Mouse (Mus musculus) hindbrain, embryonic 15.5 days (tissue): ENCODE results near the gene Ube2g2. TPM values are rescaled to one million over a fixed set of nuclear protein-coding genes. Genes with fewer than 3 reads are reported as not detected.

Experiments used
- ATAC-seq: fragments of 200-750 bp; cut with Nextera tagmentation; 2 replicates; pipeline ENCODE4 v1.8.0; 2017; ENCODE audit warnings: low read depth, moderate number of reproducible peaks, moderate TSS enrichment; ENCODE audit not compliant: low FRiP score
- H3K27ac ChIP-seq: fragments of 300-500 bp; sonication (generic); replicated peaks from 2 replicates; pipeline ENCODE4 v1.5.1; 2015; ENCODE audit warnings: mild to moderate bottlenecking, inconsistent platforms
- H3K27me3 ChIP-seq: fragments of 300-500 bp; sonication (generic); 2 replicates; pipeline ENCODE4 v1.6.1; 2015; ENCODE audit warnings: control low read depth, inconsistent platforms
- H3K36me3 ChIP-seq: fragments of 300-500 bp; sonication (generic); 2 replicates; pipeline ENCODE4 v1.6.1; 2015; ENCODE audit warnings: control low read depth, inconsistent platforms
- H3K4me1 ChIP-seq: fragments of 300-500 bp; sonication (generic); replicated peaks from 2 replicates; pipeline ENCODE4 v1.6.1; 2015; ENCODE audit warnings: control low read depth, inconsistent platforms
- H3K4me2 ChIP-seq: fragments of 300-500 bp; sonication (generic); 2 replicates; pipeline ENCODE4 v1.6.1; 2015; ENCODE audit warnings: moderate library complexity, mild to moderate bottlenecking, inconsistent platforms
- H3K4me3 ChIP-seq: fragments of 300-500 bp; sonication (generic); 2 replicates; pipeline ENCODE4 v1.5.1; 2015; ENCODE audit warnings: mild to moderate bottlenecking, inconsistent platforms
- H3K9ac ChIP-seq: fragments of 300-500 bp; sonication (generic); 2 replicates; pipeline ENCODE4 v1.6.1; 2015; ENCODE audit warnings: inconsistent platforms
- H3K9me3 ChIP-seq: fragments of 300-500 bp; sonication (generic); 2 replicates; pipeline ENCODE4 v1.6.1; 2016; ENCODE audit warnings: control low read depth, inconsistent platforms
- WGBS: fragments of 180-500 bp; shearing (Covaris S2); methylation state at CpG from one replicate; pipeline ENCODE4 v1.1.7; 2015; 5-methylcytosine and 5-hydroxymethylcytosine counted together
- polyA plus RNA-seq: library from polyadenylated mRNA; unstranded; fragments of >200 nt; fragmentation: Nextera tagmentation; extraction: Ambion mirVana; gene quantifications from 2 replicates; pipeline ENCODE4 v1.2.1, GENCODE M21; 2015

Ube2g2 gene
- polyA plus RNA-seq, 1 experiment from 2014 or later = 90.0 TPM

DNA sequence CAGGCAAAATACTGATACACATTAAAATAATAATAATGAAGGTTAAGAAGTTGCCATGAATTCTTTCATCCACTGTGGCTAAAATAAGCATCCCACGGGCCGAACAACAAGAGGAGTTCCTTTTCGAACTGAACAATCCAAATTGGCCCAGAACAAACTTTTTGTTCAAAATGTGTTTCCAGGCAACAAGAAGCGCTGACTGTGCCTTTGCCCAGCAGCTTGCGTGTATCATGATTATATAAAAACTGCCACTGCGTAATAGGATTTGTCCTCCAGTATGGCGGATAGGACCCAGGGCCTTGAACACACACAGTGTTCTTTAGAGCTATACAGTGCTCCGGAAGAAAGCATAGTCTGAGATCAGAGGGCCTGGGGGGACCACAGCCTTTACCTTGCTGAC lies 13.5 kb upstream of the Ube2g2 start:
- H3K27ac ChIP-seq = no peak overlapping the region
- WGBS = 90% methylated on average over 8 of the region's 8 CpGs

DNA sequence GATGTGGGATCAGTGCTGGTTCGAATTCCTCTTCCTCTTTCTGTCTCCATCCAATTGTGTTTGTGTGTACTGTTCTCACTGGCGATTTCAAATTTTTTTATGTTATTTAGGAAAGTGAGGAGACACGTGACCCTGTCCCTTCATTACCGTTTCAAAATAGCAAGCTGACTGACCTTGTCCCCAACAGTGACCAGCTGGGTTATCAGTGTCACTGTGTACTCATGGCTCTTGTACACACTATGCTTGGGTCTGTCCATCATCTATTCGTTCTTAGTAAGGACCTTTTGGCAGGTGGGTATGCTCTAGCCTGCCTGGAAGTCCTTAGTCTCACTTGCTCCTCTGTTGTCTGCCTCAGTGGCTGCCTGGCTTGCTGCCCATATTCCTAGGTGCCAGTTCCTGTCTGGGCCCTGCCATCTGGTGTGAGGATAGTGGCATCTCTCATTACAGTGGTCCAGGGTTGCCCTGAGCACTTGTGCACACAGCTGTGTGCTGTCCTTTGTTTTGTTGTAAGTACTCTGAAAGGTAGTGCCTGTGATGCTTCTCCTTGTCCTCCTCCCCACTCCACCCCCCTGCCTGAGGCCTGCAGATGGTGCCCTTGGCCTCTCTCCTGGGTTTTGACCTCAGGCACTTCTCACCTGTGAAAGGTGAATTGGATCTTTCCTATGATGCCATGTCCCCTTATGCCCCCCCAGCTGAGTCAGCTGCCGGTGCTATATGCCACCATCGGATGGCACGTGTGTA lies 11.7 kb upstream of the Ube2g2 start:
- Histone ChIP-seq H3K9ac (no peak overlapping the region), H3K27me3 (no peaks in the 10 kb centered on the region), H3K9me3 (no peaks in the 10 kb centered on the region), H3K27ac (no peak overlapping the region), H3K4me1 (peaks cover 30% of the 10 kb centered on the region), H3K36me3 (peaks cover 45% of the 10 kb centered on the region), H3K4me3 (no peak overlapping the region), H3K4me2 (no peak overlapping the region)
- ATAC-seq = no peak
- WGBS = 91% methylated on average over 8 of the region's 8 CpGs

More for the DNA sequence above, 13.5 kb upstream of the Ube2g2 start:
- no peak for ATAC-seq
- Histone ChIP-seq H3K4me2 (no peak overlapping the region), H3K27me3 (no peaks in the 10 kb centered on the region), H3K4me1 (peaks cover 30% of the 10 kb centered on the region), H3K9me3 (no peaks in the 10 kb centered on the region), H3K36me3 (peaks cover 30% of the 10 kb centered on the region), H3K4me3 (no peak overlapping the region), H3K9ac (no peak overlapping the region)

DNA sequence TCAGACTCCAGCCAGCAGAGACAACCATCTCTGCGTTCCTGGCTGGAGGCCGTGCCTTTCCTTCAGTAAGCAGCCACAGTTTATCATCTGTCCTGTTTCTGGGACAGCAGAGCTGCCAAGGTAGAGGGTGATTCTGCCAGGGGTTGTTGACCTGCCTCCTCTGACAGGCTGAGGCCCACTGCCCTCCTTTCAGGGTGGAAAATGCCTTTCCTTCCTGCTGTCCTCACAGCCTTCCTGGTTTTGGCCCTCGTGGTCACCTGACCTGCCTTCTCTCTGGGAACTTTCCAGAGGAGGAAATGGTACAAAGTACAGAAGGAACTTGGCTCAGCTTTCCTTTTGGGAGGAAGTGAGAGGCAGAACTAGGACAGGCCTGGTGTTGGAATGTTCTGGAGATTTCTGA lies 8.7 kb upstream of the Ube2g2 start:
- no peak overlapping the region for H3K4me2 ChIP-seq
- no peak for ATAC-seq
- no peaks in the 10 kb centered on the region for H3K9me3 ChIP-seq
- H3K4me3 ChIP-seq = no peak overlapping the region
- peaks cover 13% of the 10 kb centered on the region for H3K4me1 ChIP-seq
- no peak overlapping the region for H3K9ac ChIP-seq
- H3K36me3 ChIP-seq = peaks cover 71% of the 10 kb centered on the region
- no peak overlapping the region for H3K27ac ChIP-seq
- 86% methylated on average over 3 of the region's 3 CpGs for WGBS
- no peaks in the 10 kb centered on the region for H3K27me3 ChIP-seq

DNA sequence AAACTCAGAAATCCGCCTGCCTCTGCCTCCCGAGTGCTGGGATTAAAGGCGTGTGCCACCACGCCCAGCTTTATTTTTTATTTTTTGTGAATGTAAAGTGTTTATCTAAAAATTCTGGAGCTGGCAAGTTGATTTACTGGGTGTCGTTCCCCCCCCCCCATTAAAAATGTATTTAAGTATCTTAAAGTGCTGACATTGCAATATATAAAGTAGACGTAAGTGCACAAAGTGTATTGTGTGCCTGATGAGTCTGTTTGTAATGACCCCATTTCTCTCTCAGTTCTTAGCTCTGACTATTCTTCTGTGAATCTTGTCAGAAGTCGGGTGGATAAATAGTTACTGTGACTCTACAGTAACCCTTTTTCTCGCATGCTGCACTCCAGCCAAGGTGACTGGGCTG lies 6.4 kb upstream of the Ube2g2 start:
- 98% methylated on average over 8 of the region's 8 CpGs for WGBS
- no peaks in the 10 kb centered on the region for H3K9me3 ChIP-seq
- H3K4me2 ChIP-seq = no peak overlapping the region

DNA sequence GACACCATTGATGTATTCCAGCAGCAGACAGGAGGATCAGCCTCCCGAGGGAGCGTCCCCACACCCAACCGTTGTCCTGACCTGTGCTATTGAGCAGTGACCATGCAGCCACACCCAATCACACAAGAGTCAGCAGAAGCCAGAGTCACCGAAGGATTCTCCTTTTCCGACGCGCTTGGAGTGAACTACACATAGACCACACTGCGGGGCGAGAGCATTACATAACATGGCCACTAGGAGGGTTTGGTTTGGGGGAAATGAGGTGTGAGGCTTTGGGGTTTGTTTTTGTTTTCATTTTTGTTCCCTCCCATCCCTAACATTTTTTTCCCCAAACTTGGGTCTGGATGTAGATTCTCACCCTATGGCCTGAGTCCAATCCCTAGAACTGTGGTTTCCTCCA lies 5.9 kb upstream of the Ube2g2 start:
- H3K9ac ChIP-seq = no peak overlapping the region
- no peak overlapping the region for H3K4me2 ChIP-seq
- no peak overlapping the region for H3K27ac ChIP-seq
- peaks cover 60% of the 10 kb centered on the region for H3K36me3 ChIP-seq
- no peaks in the 10 kb centered on the region for H3K27me3 ChIP-seq
- no peak overlapping the region for H3K4me3 ChIP-seq
- no peaks in the 10 kb centered on the region for H3K9me3 ChIP-seq
- no peaks in the 10 kb centered on the region for H3K4me1 ChIP-seq
- WGBS = 95% methylated on average over 9 of the region's 9 CpGs
- no peak for ATAC-seq

More for the DNA sequence above, 6.4 kb upstream of the Ube2g2 start:
- Histone ChIP-seq H3K9ac (no peak overlapping the region), H3K4me3 (no peak overlapping the region), H3K4me1 (no peaks in the 10 kb centered on the region), H3K36me3 (peaks cover 65% of the 10 kb centered on the region), H3K27ac (no peak overlapping the region), H3K27me3 (no peaks in the 10 kb centered on the region)
- no peak for ATAC-seq

GRCm38 (mm10) chr10:77616926-77617325 lies 5.1 kb upstream of the Ube2g2 start:
- Histone ChIP-seq H3K4me1 (peaks cover 6% of the 10 kb centered on the region), H3K4me3 (no peak overlapping the region), H3K9me3 (no peaks in the 10 kb centered on the region), H3K27ac (no peak overlapping the region), H3K27me3 (no peaks in the 10 kb centered on the region), H3K36me3 (peaks cover 56% of the 10 kb centered on the region), H3K4me2 (no peak overlapping the region), H3K9ac (no peak overlapping the region)
- no peak for ATAC-seq
- 96% methylated on average over 7 of the region's 7 CpGs for WGBS

GRCm38 (mm10) chr10:77621546-77621945 lies 529 bp upstream of the Ube2g2 start:
- H3K27ac ChIP-seq = peak overlapping the region; percentile 91
- ATAC-seq = no peak; the same call in 1 of the 2 replicates
- H3K27me3 ChIP-seq = no peaks in the 10 kb centered on the region
- peak overlapping the region; percentile 83 for H3K9ac ChIP-seq
- H3K4me3 ChIP-seq = peak overlapping the region; percentile 76
- H3K36me3 ChIP-seq = peaks cover 19% of the 10 kb centered on the region
- H3K4me1 ChIP-seq = peaks cover 43% of the 10 kb centered on the region
- 78% methylated on average over 8 of the region's 8 CpGs for WGBS
- H3K9me3 ChIP-seq = no peaks in the 10 kb centered on the region
- H3K4me2 ChIP-seq = peak overlapping the region; percentile 67

GRCm38 (mm10) chr10:77623069-77623492 lies 1.0 kb downstream of the Ube2g2 start:
- peak; percentile 31; the same call in 1 of the 2 replicates for ATAC-seq
- H3K27ac ChIP-seq = peak overlapping the region; percentile 91
- H3K27me3 ChIP-seq = no peaks in the 10 kb centered on the region
- H3K9ac ChIP-seq = peak overlapping the region; percentile 83
- peaks cover 4% of the 10 kb centered on the region; the same call in 1 of the 2 replicates for H3K36me3 ChIP-seq
- peaks cover 49% of the 10 kb centered on the region for H3K4me1 ChIP-seq
- peak overlapping the region; percentile 67 for H3K4me2 ChIP-seq
- H3K9me3 ChIP-seq = no peaks in the 10 kb centered on the region
- peak overlapping the region; percentile 76 for H3K4me3 ChIP-seq
- 4% methylated on average over 8 of the region's 8 CpGs for WGBS

DNA sequence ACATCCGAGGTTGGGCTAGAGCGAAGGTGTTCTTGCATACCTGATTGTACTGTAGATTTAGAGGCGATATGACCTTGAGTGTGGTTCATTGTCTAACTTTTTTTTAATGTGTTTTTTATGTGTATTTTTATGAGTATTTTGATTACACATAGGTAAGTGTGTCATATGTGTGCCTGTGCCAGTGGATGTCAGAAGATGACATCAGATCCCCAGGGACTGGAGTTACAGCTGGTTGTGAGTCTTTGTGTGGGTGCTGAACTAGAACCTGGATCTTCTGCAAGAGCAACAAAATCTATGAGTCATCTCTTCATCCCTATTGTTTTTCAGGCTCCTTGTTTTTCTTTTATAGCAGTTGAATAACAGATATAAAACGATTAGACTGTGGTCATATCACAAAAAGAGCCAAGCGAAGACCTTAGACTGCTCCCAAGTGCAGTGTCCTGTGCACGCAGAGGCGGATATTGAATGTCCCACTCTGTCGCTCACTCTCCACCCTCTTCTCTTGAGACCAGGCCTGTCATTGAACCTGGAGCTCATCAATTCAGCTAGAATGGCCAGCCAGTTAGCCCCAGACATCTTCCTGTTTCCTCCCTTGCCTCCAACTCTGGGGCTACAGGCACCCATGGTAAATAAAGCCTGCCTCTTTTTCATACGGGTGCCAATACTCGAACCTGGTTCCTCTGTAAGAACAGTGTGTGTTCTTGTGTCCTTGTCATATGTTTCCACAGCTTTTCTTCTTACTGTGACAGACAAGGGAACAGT lies 1.7 kb downstream of the Ube2g2 start:
- H3K9me3 ChIP-seq = no peaks in the 10 kb centered on the region
- peak overlapping the region; percentile 76 for H3K4me3 ChIP-seq
- H3K27me3 ChIP-seq = no peaks in the 10 kb centered on the region
- no peak for ATAC-seq
- H3K4me2 ChIP-seq = peak overlapping the region; percentile 67
- H3K4me1 ChIP-seq = peaks cover 49% of the 10 kb centered on the region
- 0 out of 2 replicates have a peak, but pooled peaks cover 3% of the 10 kb centered on the region for H3K36me3 ChIP-seq
- WGBS = 92% methylated on average over 10 of the region's 10 CpGs
- H3K27ac ChIP-seq = no peak overlapping the region
- peak overlapping the region; percentile 83; the same call in 1 of the 2 replicates for H3K9ac ChIP-seq

- Histone ChIP-seq H3K4me1 (peaks cover 49% of the 10 kb centered on the region), H3K36me3 (no peaks in the 10 kb centered on the region), H3K27me3 (no peaks in the 10 kb centered on the region), H3K4me2 (0 out of 2 replicates have a peak overlapping the region, but pooled peaks have one; percentile 67), H3K4me3 (no peak overlapping the region), H3K9ac (no peak overlapping the region), H3K9me3 (no peaks in the 10 kb centered on the region), H3K27ac (no peak overlapping the region)
- no peak for ATAC-seq
- 66% methylated on average over 7 of the region's 7 CpGs for WGBS
Measured at GRCm38 (mm10) chr10:77624570-77624995, 2.5 kb downstream of the Ube2g2 start.

GRCm38 (mm10) chr10:77626036-77626435 lies 4.0 kb downstream of the Ube2g2 start:
- H3K27me3 ChIP-seq = no peaks in the 10 kb centered on the region
- no peak overlapping the region for H3K27ac ChIP-seq
- no peaks in the 10 kb centered on the region for H3K36me3 ChIP-seq
- no peaks in the 10 kb centered on the region for H3K9me3 ChIP-seq
- peaks cover 49% of the 10 kb centered on the region for H3K4me1 ChIP-seq
- ATAC-seq = no peak
- WGBS = 90% methylated on average over 7 of the region's 7 CpGs
- no peak overlapping the region for H3K4me3 ChIP-seq
- H3K9ac ChIP-seq = no peak overlapping the region
- H3K4me2 ChIP-seq = no peak overlapping the region

- H3K4me3 ChIP-seq = no peak overlapping the region
- H3K27ac ChIP-seq = no peak overlapping the region
- H3K36me3 ChIP-seq = 0 out of 2 replicates have a peak, but pooled peaks cover 3% of the 10 kb centered on the region
- no peak for ATAC-seq
- no peak overlapping the region for H3K9ac ChIP-seq
- WGBS = 63% methylated on average over 7 of the region's 7 CpGs
- no peaks in the 10 kb centered on the region for H3K27me3 ChIP-seq
- no peak overlapping the region for H3K4me2 ChIP-seq
- H3K4me1 ChIP-seq = peaks cover 46% of the 10 kb centered on the region
- no peaks in the 10 kb centered on the region for H3K9me3 ChIP-seq
Measured at GRCm38 (mm10) chr10:77626591-77626990, 4.5 kb downstream of the Ube2g2 start.
